8 mouse cellular contexts compared by ENCODE assay signal in the genomic region with DNA sequence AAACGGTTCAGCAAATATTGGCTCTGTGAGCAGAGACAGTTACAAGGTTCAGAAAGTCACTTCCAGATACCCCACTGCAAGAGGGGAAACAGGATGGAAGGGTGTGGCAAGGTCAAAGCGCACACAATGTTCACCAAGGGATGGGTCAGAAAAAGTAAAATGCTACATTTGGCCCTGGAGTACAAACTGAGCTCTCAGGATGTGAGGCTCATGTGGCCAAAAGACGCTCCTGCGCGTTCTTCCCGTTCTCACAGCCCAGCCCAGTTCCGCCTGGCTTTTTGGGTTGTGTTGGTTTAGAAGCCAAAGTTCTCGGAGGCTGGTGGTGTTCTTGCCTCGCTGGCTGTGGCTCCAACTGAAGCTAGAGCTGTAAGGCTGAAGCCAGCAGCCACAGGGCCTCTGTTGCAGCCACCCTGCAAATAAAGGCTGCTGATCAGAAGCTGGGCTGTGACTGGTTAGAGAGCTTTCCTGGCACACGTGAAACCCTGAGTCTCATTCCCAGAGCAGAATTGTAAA. TPM values are rescaled to one million over a fixed set of nuclear protein-coding genes. Genes with fewer than 3 reads are reported as not detected.
DNase-seq lines count a peak whose midpoint lies in the region; ATAC-seq and TF ChIP-seq lines count a peak whose summit lies in the region.

No protein-coding gene starts in this region.

- peak overlapping the region; percentile 30; the same call in 1 of the 2 replicates for H3K4me2 ChIP-seq in heart, embryonic 16.5 days (ENCODE audit: low read depth, low read length)
- H3K4me2 ChIP-seq in limb, embryonic 11.5 days (ENCODE audit: low read depth, severe bottlenecking), result no peak overlapping the region

- no peak for ATAC-seq in heart, embryonic 16.5 days (replicated peaks; ENCODE audit: extremely low read depth, insufficient read depth, low FRiP score)
- no peak for ATAC-seq in limb, embryonic 11.5 days (ENCODE audit: insufficient number of reproducible peaks, low FRiP score, low TSS enrichment, low read depth)
- no peak for ATAC-seq in megakaryocyte progenitor cell, adult 5-6 weeks (replicated peaks; ENCODE audit: poor library complexity)

- H3K9me3 ChIP-seq in heart, embryonic 16.5 days (replicated peaks; ENCODE audit: control insufficient read depth, low read length), result no peaks in the 10 kb centered on the region
- no peaks in the 10 kb centered on the region for H3K9me3 ChIP-seq in limb, embryonic 11.5 days (ENCODE audit: control insufficient read depth, low read length)

- no peak for TF ChIP-seq CTCF in spleen, adult 2 months (IDR thresholded peaks at IDR 0.05; ENCODE audit: extremely low read depth, insufficient read depth, insufficient read length, insufficient replicate concordance)

- DNase-seq in spleen, adult 2 months (ENCODE audit: low read depth in 1 of 2, low spot score in 2 of 2), result no peak
- no peak for DNase-seq in spleen, adult 18-20 months
- DNase-seq in limb, embryonic 11.5 days (ENCODE audit: low spot score), result no peak
- peak; percentile 78 for DNase-seq in yolk sac, embryonic 10.5 days (ENCODE audit: low spot score)
- no peak for DNase-seq in cerebellum, adult 8-10 months
- no peak for DNase-seq in c-Kit-positive CD71-positive TER-119-positive erythroid progenitor cells, embryonic 14.5 days (ENCODE audit: low spot score)

- H3K27me3 ChIP-seq in spleen, adult 2 months (ENCODE audit: control insufficient read depth, insufficient read depth, low read length), result no peaks in the 10 kb centered on the region
- H3K27me3 ChIP-seq in heart, embryonic 16.5 days (ENCODE audit: control insufficient read depth, insufficient read depth, low read length), result no peaks in the 10 kb centered on the region
- H3K27me3 ChIP-seq in limb, embryonic 11.5 days (ENCODE audit: control insufficient read depth, insufficient read depth, low read length), result no peaks in the 10 kb centered on the region

- no peak for TF ChIP-seq POLR2A in spleen, adult 2 months (IDR thresholded peaks at IDR 0.05; ENCODE audit: low read depth, low read length)

- H3K36me3 ChIP-seq in spleen, adult 2 months (ENCODE audit: control insufficient read depth, insufficient read depth, low read length), result no peaks in the 10 kb centered on the region
- no peaks in the 10 kb centered on the region for H3K36me3 ChIP-seq in heart, embryonic 16.5 days (ENCODE audit: control insufficient read depth, insufficient read depth)
- no peaks in the 10 kb centered on the region for H3K36me3 ChIP-seq in limb, embryonic 11.5 days (ENCODE audit: control insufficient read depth, insufficient read depth, low read length)

- H3K27ac ChIP-seq in spleen, adult 2 months (ENCODE audit: insufficient read depth, low read length), result peak overlapping the region; percentile 46; the same call in 1 of the 2 replicates
- peak overlapping the region; percentile 82 for H3K27ac ChIP-seq in heart, embryonic 16.5 days (ENCODE audit: low read length)
- peak overlapping the region; percentile 25; the same call in 1 of the 2 replicates for H3K27ac ChIP-seq in limb, embryonic 11.5 days (replicated peaks; ENCODE audit: low read depth, low read length)

- H3K9ac ChIP-seq in heart, embryonic 16.5 days (ENCODE audit: low read length), result peak overlapping the region; percentile 54
- no peak overlapping the region; the same call in 1 of the 2 replicates for H3K9ac ChIP-seq in limb, embryonic 11.5 days (ENCODE audit: low read length)

- 81% methylated on average over 10 of the region's 10 CpGs for WGBS in spleen, adult 2 months
- WGBS in heart, embryonic 16.5 days, result 61% methylated on average over 10 of the region's 10 CpGs
- WGBS in limb, embryonic 11.5 days, result 69% methylated on average over 10 of the region's 10 CpGs

- no peak overlapping the region for H3K4me3 ChIP-seq in spleen, adult 2 months (ENCODE audit: extremely low read depth, insufficient read depth, insufficient read length)
- no peak overlapping the region for H3K4me3 ChIP-seq in heart, embryonic 16.5 days (ENCODE audit: low read length)
- H3K4me3 ChIP-seq in limb, embryonic 11.5 days (ENCODE audit: low read depth, low read length), result no peak overlapping the region

- no peaks in the 10 kb centered on the region for H3K4me1 ChIP-seq in spleen, adult 2 months (ENCODE audit: control insufficient read depth, insufficient read depth, insufficient read length)
- H3K4me1 ChIP-seq in heart, embryonic 16.5 days (ENCODE audit: control insufficient read depth, insufficient read depth, low read length), result peaks cover 43% of the 10 kb centered on the region
- H3K4me1 ChIP-seq in limb, embryonic 11.5 days (ENCODE audit: control insufficient read depth, insufficient read depth, low read length), result peaks cover 29% of the 10 kb centered on the region

RNA-seq across cellular contexts. Expression of a gene that starts 9.7 kb away (rescaled TPM):
- 29.8 and 30.6 TPM in 2 replicates for polyA plus RNA-seq in spleen, adult 2 months (2012; rRNA removed)
- 138 and 151 TPM in 2 replicates for polyA plus RNA-seq in heart, embryonic 16.5 days (2015; fragmentation: Nextera tagmentation; extraction: Ambion mirVana)
- 68.2 and 77.2 TPM in 2 replicates for polyA plus RNA-seq in limb, embryonic 11.5 days (2014; fragmentation: Nextera tagmentation; extraction: Ambion mirVana)
- total RNA-seq in megakaryocyte progenitor cell, adult 5-6 weeks (2015), result 0.71 and 2.7 TPM in 2 replicates
- 2.8 and 4.4 TPM in 2 replicates for total RNA-seq in megakaryocyte progenitor cell, adult 5-6 weeks (2017)

Comparison
In these comparisons a context has a peak if more than half of its experiments do, and no peak if none do; other contexts are left out.
1. H3K27ac ChIP-seq: peak in every context shown above with its lines; median percentile 82 in heart, embryonic 16.5 days; 46 in spleen, adult 2 months; 25 in limb, embryonic 11.5 days.